Mouse (Mus musculus): ENCODE measurements around the gene Gpr89. TPM values are rescaled to one million over a fixed set of nuclear protein-coding genes. Genes with fewer than 3 reads are reported as not detected.

Gpr89 gene
- polyA plus RNA-seq, 1 experiment from 2014 or later = 41.6 TPM

DNA sequence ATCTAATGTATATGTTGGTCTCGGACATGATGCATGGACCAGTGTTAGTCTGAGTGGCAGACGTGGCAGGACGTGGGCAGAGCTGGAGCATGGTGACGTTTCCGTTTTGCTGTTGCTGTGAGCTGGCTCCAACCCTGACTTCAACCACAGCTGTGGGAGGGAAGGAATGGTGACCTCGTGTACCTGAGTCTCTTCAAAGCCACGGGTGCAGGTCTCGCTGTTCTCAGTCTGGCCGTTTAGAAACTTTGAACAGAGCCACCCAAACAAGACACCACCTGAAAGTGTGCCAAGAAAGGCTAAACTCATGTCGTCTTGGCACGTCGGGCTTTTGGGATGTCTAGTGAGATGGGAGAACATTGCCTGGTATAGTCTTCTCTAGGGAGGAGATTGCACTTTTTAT is 58.2 kb downstream of the Gpr89 start:
- no peaks in the 10 kb centered on the region for H3K9me3 ChIP-seq (replicated peaks; ENCODE audit: control insufficient read depth, low read length)
- WGBS = 89% methylated on average over 12 of the region's 12 CpGs
- no peaks in the 10 kb centered on the region; the same call in 1 of the 2 replicates for H3K36me3 ChIP-seq (replicated peaks; ENCODE audit: control insufficient read depth, insufficient read depth, low read depth, low read length)
- no peak for ATAC-seq (replicated peaks; ENCODE audit: insufficient number of reproducible peaks, low FRiP score, low TSS enrichment, low read depth)
- H3K27ac ChIP-seq (replicated peaks; ENCODE audit: low read depth, low read length) = no peak overlapping the region
- no peak overlapping the region for H3K4me3 ChIP-seq (ENCODE audit: low read depth, low read length)
- H3K27me3 ChIP-seq (ENCODE audit: control insufficient read depth, insufficient read depth, low read length) = no peaks in the 10 kb centered on the region
- no peaks in the 10 kb centered on the region for H3K4me1 ChIP-seq (ENCODE audit: control insufficient read depth, insufficient read depth, low read length)
- no peak overlapping the region for H3K4me2 ChIP-seq (ENCODE audit: low read depth, low read length)
- no peak for DNase-seq (ENCODE audit: low spot score)
- no peak overlapping the region for H3K9ac ChIP-seq (replicated peaks; ENCODE audit: low read length)

- no peak for ATAC-seq (replicated peaks; ENCODE audit: insufficient number of reproducible peaks, low FRiP score, low TSS enrichment, low read depth)
- H3K36me3 ChIP-seq (replicated peaks; ENCODE audit: control insufficient read depth, insufficient read depth, low read depth, low read length) = no peaks in the 10 kb centered on the region; the same call in 1 of the 2 replicates
- no peaks in the 10 kb centered on the region for H3K4me1 ChIP-seq (ENCODE audit: control insufficient read depth, insufficient read depth, low read length)
- no peak overlapping the region for H3K27ac ChIP-seq (replicated peaks; ENCODE audit: low read depth, low read length)
- H3K27me3 ChIP-seq (ENCODE audit: control insufficient read depth, insufficient read depth, low read length) = no peaks in the 10 kb centered on the region
- 89% methylated on average over 9 of the region's 9 CpGs for WGBS
- H3K9ac ChIP-seq (replicated peaks; ENCODE audit: low read length) = no peak overlapping the region
- no peak for DNase-seq (ENCODE audit: low spot score)
- H3K4me2 ChIP-seq (ENCODE audit: low read depth, low read length) = no peak overlapping the region
- H3K4me3 ChIP-seq (ENCODE audit: low read depth, low read length) = no peak overlapping the region
- H3K9me3 ChIP-seq (replicated peaks; ENCODE audit: control insufficient read depth, low read length) = no peaks in the 10 kb centered on the region
Observed at GRCm38 (mm10) chr3:96845806-96846205, 59.3 kb downstream of the Gpr89 start.

- Histone ChIP-seq H3K27me3 (ENCODE audit: control insufficient read depth, insufficient read depth, low read length) (no peaks in the 10 kb centered on the region), H3K4me1 (ENCODE audit: control insufficient read depth, insufficient read depth, low read length) (no peaks in the 10 kb centered on the region), H3K9ac (replicated peaks; ENCODE audit: low read length) (no peak overlapping the region), H3K4me2 (ENCODE audit: low read depth, low read length) (no peak overlapping the region), H3K36me3 (replicated peaks; ENCODE audit: control insufficient read depth, insufficient read depth, low read depth, low read length) (no peaks in the 10 kb centered on the region; the same call in 1 of the 2 replicates), H3K9me3 (replicated peaks; ENCODE audit: control insufficient read depth, low read length) (no peaks in the 10 kb centered on the region), H3K4me3 (ENCODE audit: low read depth, low read length) (no peak overlapping the region), H3K27ac (replicated peaks; ENCODE audit: low read depth, low read length) (no peak overlapping the region)
- DNase-seq (ENCODE audit: low spot score) (no peak), ATAC-seq (replicated peaks; ENCODE audit: insufficient number of reproducible peaks, low FRiP score, low TSS enrichment, low read depth) (no peak)
- 88% methylated on average over 6 of the region's 6 CpGs for WGBS
Observed at GRCm38 (mm10) chr3:96845191-96845590, 60.0 kb downstream of the Gpr89 start.

- H3K27ac ChIP-seq (replicated peaks; ENCODE audit: low read depth, low read length) = no peak overlapping the region
- no peak for DNase-seq (ENCODE audit: low spot score)
- no peak overlapping the region for H3K4me2 ChIP-seq (ENCODE audit: low read depth, low read length)
- no peaks in the 10 kb centered on the region for H3K36me3 ChIP-seq (replicated peaks; ENCODE audit: control insufficient read depth, insufficient read depth, low read depth, low read length)
- no peaks in the 10 kb centered on the region for H3K9me3 ChIP-seq (replicated peaks; ENCODE audit: control insufficient read depth, low read length)
- H3K27me3 ChIP-seq (ENCODE audit: control insufficient read depth, insufficient read depth, low read length) = no peaks in the 10 kb centered on the region
- H3K4me1 ChIP-seq (ENCODE audit: control insufficient read depth, insufficient read depth, low read length) = no peaks in the 10 kb centered on the region
- no peak overlapping the region for H3K4me3 ChIP-seq (ENCODE audit: low read depth, low read length)
- 84% methylated on average over 7 of the region's 7 CpGs for WGBS
- no peak overlapping the region for H3K9ac ChIP-seq (replicated peaks; ENCODE audit: low read length)
- no peak for ATAC-seq (replicated peaks; ENCODE audit: insufficient number of reproducible peaks, low FRiP score, low TSS enrichment, low read depth)
Observed at GRCm38 (mm10) chr3:96838996-96839645, 66.0 kb downstream of the Gpr89 start.

- H3K9me3 ChIP-seq (replicated peaks; ENCODE audit: control insufficient read depth, low read length) = no peaks in the 10 kb centered on the region
- no peak for DNase-seq (ENCODE audit: low spot score)
- H3K27me3 ChIP-seq (ENCODE audit: control insufficient read depth, insufficient read depth, low read length) = no peaks in the 10 kb centered on the region
- ATAC-seq (replicated peaks; ENCODE audit: insufficient number of reproducible peaks, low FRiP score, low TSS enrichment, low read depth) = no peak
- H3K4me1 ChIP-seq (ENCODE audit: control insufficient read depth, insufficient read depth, low read length) = no peaks in the 10 kb centered on the region
- WGBS = 86% methylated on average over 2 of the region's 2 CpGs
- H3K36me3 ChIP-seq (replicated peaks; ENCODE audit: control insufficient read depth, insufficient read depth, low read depth, low read length) = no peaks in the 10 kb centered on the region
- no peak overlapping the region for H3K27ac ChIP-seq (replicated peaks; ENCODE audit: low read depth, low read length)
- H3K9ac ChIP-seq (replicated peaks; ENCODE audit: low read length) = no peak overlapping the region
- H3K4me2 ChIP-seq (ENCODE audit: low read depth, low read length) = no peak overlapping the region
- H3K4me3 ChIP-seq (ENCODE audit: low read depth, low read length) = no peak overlapping the region
Observed at GRCm38 (mm10) chr3:96836414-96836813, 68.7 kb downstream of the Gpr89 start.

- Histone ChIP-seq H3K9me3 (replicated peaks; ENCODE audit: control insufficient read depth, low read length) (no peaks in the 10 kb centered on the region), H3K27me3 (ENCODE audit: control insufficient read depth, insufficient read depth, low read length) (no peaks in the 10 kb centered on the region), H3K4me2 (ENCODE audit: low read depth, low read length) (no peak overlapping the region), H3K4me1 (ENCODE audit: control insufficient read depth, insufficient read depth, low read length) (no peaks in the 10 kb centered on the region), H3K4me3 (ENCODE audit: low read depth, low read length) (no peak overlapping the region), H3K36me3 (replicated peaks; ENCODE audit: control insufficient read depth, insufficient read depth, low read depth, low read length) (no peaks in the 10 kb centered on the region), H3K9ac (replicated peaks; ENCODE audit: low read length) (no peak overlapping the region), H3K27ac (replicated peaks; ENCODE audit: low read depth, low read length) (no peak overlapping the region)
- ATAC-seq (replicated peaks; ENCODE audit: insufficient number of reproducible peaks, low FRiP score, low TSS enrichment, low read depth) = no peak
- no peak for DNase-seq (ENCODE audit: low spot score)
- WGBS = 83% methylated on average over 7 of the region's 7 CpGs
Observed at GRCm38 (mm10) chr3:96834587-96835348, 70.4 kb downstream of the Gpr89 start.

GRCm38 (mm10) chr3:96832930-96833329 is 72.2 kb downstream of the Gpr89 start:
- 40% methylated on average over 5 of the region's 5 CpGs for WGBS
- no peak overlapping the region for H3K4me2 ChIP-seq (ENCODE audit: low read depth, low read length)
- no peak for DNase-seq (ENCODE audit: low spot score)
- no peaks in the 10 kb centered on the region for H3K9me3 ChIP-seq (replicated peaks; ENCODE audit: control insufficient read depth, low read length)
- no peak overlapping the region for H3K9ac ChIP-seq (replicated peaks; ENCODE audit: low read length)
- no peaks in the 10 kb centered on the region for H3K4me1 ChIP-seq (ENCODE audit: control insufficient read depth, insufficient read depth, low read length)
- ATAC-seq (replicated peaks; ENCODE audit: insufficient number of reproducible peaks, low FRiP score, low TSS enrichment, low read depth) = no peak; the same call in 1 of the 2 replicates
- H3K27ac ChIP-seq (replicated peaks; ENCODE audit: low read depth, low read length) = no peak overlapping the region
- H3K4me3 ChIP-seq (ENCODE audit: low read depth, low read length) = no peak overlapping the region
- no peaks in the 10 kb centered on the region for H3K27me3 ChIP-seq (ENCODE audit: control insufficient read depth, insufficient read depth, low read length)
- no peaks in the 10 kb centered on the region for H3K36me3 ChIP-seq (replicated peaks; ENCODE audit: control insufficient read depth, insufficient read depth, low read depth, low read length)

- 79% methylated on average over 10 of the region's 10 CpGs for WGBS
- no peak overlapping the region for H3K27ac ChIP-seq (replicated peaks; ENCODE audit: low read depth, low read length)
- H3K4me3 ChIP-seq (ENCODE audit: low read depth, low read length) = no peak overlapping the region
- no peaks in the 10 kb centered on the region for H3K36me3 ChIP-seq (replicated peaks; ENCODE audit: control insufficient read depth, insufficient read depth, low read depth, low read length)
- no peaks in the 10 kb centered on the region for H3K4me1 ChIP-seq (ENCODE audit: control insufficient read depth, insufficient read depth, low read length)
- ATAC-seq (replicated peaks; ENCODE audit: insufficient number of reproducible peaks, low FRiP score, low TSS enrichment, low read depth) (no peak), DNase-seq (ENCODE audit: low spot score) (no peak)
- no peak overlapping the region for H3K4me2 ChIP-seq (ENCODE audit: low read depth, low read length)
- H3K9me3 ChIP-seq (replicated peaks; ENCODE audit: control insufficient read depth, low read length) = no peaks in the 10 kb centered on the region
- H3K9ac ChIP-seq (replicated peaks; ENCODE audit: low read length) = no peak overlapping the region
- H3K27me3 ChIP-seq (ENCODE audit: control insufficient read depth, insufficient read depth, low read length) = no peaks in the 10 kb centered on the region
Observed at GRCm38 (mm10) chr3:96829856-96830255, 75.3 kb downstream of the Gpr89 start.

Measured in embryonic facial prominence, embryonic 11.5 days (tissue).